Mouse (Mus musculus) adrenal gland, adult 10 weeks (tissue): ENCODE data around the gene Gm11939. TPM values are rescaled to one million over a fixed set of nuclear protein-coding genes. Genes with fewer than 3 reads are reported as not detected.

Experiments used
- polyA plus RNA-seq: library from polyadenylated mRNA; stranded (reverse); fragments of 350-450 nt; fragmentation: Illumina TruSeq; extraction: RNeasy Lipid Tissue Mini Kit (QIAGEN cat#74804); gene quantifications from one replicate; pipeline ENCODE4 v1.2.3, GENCODE M21; 2014; ENCODE audit warnings: low read depth, low replicate concordance

Gene Gm11939
- not detected for polyA plus RNA-seq

GRCm38 (mm10) chr11:99559366-99559765 is at the start of gene Gm11939:
Gene Gm11939, minus strand, starts transcription at chr11:99559466.

GRCm38 (mm10) chr11:99603208-99603607 is 43.9 kb upstream of the Gm11939 start, which contains the start of gene Gm11938:
Gene Gm11938, minus strand, starts transcription at chr11:99603308.

GRCm38 (mm10) chr11:99597742-99598141 is 38.5 kb upstream of the Gm11939 start, which contains the start of gene Krtap9-3:
Gene Krtap9-3, minus strand, starts transcription at chr11:99598105.

GRCm38 (mm10) chr11:99590981-99591380 is 31.7 kb upstream of the Gm11939 start, which contains the start of gene Krtap1-3:
Gene Krtap1-3, minus strand, starts transcription at chr11:99591339.

GRCm38 (mm10) chr11:99583245-99583704 is 24.0 kb upstream of the Gm11939 start, which contains the start of gene Krtap1-4:
Gene Krtap1-4, minus strand, starts transcription at chr11:99583654.

GRCm38 (mm10) chr11:99580636-99581035 is 21.4 kb upstream of the Gm11939 start, which contains the start of gene Krtap1-5:
Gene Krtap1-5, minus strand, starts transcription at chr11:99581016.

GRCm38 (mm10) chr11:99566530-99566929 is 7.3 kb upstream of the Gm11939 start, which contains the start of gene Krtap3-1:
Gene Krtap3-1, minus strand, starts transcription at chr11:99566630.

GRCm38 (mm10) chr11:99556753-99557152 is 2.5 kb downstream of the Gm11939 start, which contains the start of gene Krtap3-2:
Gene Krtap3-2, minus strand, starts transcription at chr11:99556853.

GRCm38 (mm10) chr11:99550765-99551164 is 8.5 kb downstream of the Gm11939 start, which contains the start of gene Krtap3-3:
Gene Krtap3-3, minus strand, starts transcription at chr11:99550865.

GRCm38 (mm10) chr11:99521288-99521860 is 37.9 kb downstream of the Gm11939 start, which contains the start of gene Krt39:
Gene Krt39, minus strand, starts transcription at chr11:99521338.

Other genes with a start within 250 kb of the Gm11939 start
- not detected for gene Krt25, start 236.5 kb downstream of the Gm11939 start, polyA plus RNA-seq
- not detected for gene Krt26, start 221.5 kb downstream of the Gm11939 start, polyA plus RNA-seq
- gene Krt27, start 208.4 kb downstream of the Gm11939 start, polyA plus RNA-seq = not detected
- gene Krt28, start 184.6 kb downstream of the Gm11939 start, polyA plus RNA-seq = not detected
- gene Krt10, start 170.1 kb downstream of the Gm11939 start, polyA plus RNA-seq = 14.8 TPM
- not detected for gene Krt12, start 137.2 kb downstream of the Gm11939 start, polyA plus RNA-seq
- not detected for gene Krt20, start 121.3 kb downstream of the Gm11939 start, polyA plus RNA-seq
- gene Krt23, start 66.3 kb downstream of the Gm11939 start, polyA plus RNA-seq = not detected
- not detected for gene Krt39, start 38.1 kb downstream of the Gm11939 start, polyA plus RNA-seq
- not detected for gene Krt40, start 16.3 kb downstream of the Gm11939 start, polyA plus RNA-seq
- gene Krtap3-3, start 8.6 kb downstream of the Gm11939 start, polyA plus RNA-seq = not detected
- gene Krtap3-2, start 2.6 kb downstream of the Gm11939 start, polyA plus RNA-seq = not detected
- gene Krtap3-1, start 7.2 kb upstream of the Gm11939 start, polyA plus RNA-seq = not detected
- not detected for gene Krtap1-5, start 21.6 kb upstream of the Gm11939 start, polyA plus RNA-seq
- not detected for gene Krtap1-4, start 24.2 kb upstream of the Gm11939 start, polyA plus RNA-seq
- not detected for gene Krtap1-3, start 31.9 kb upstream of the Gm11939 start, polyA plus RNA-seq
- gene Krtap9-3, start 38.6 kb upstream of the Gm11939 start, polyA plus RNA-seq = not detected
- gene Gm11938, start 43.8 kb upstream of the Gm11939 start, polyA plus RNA-seq = not detected
- gene Gm11937, start 50.7 kb upstream of the Gm11939 start, polyA plus RNA-seq = not detected
- gene Krtap2-4, start 55.4 kb upstream of the Gm11939 start, polyA plus RNA-seq = not detected
- not detected for gene Gm11562, start 61.0 kb upstream of the Gm11939 start, polyA plus RNA-seq
- not detected for gene Krtap4-1, start 68.8 kb upstream of the Gm11939 start, polyA plus RNA-seq
- gene Krtap4-2, start 75.6 kb upstream of the Gm11939 start, polyA plus RNA-seq = not detected
- not detected for gene Krtap4-7, start 84.6 kb upstream of the Gm11939 start, polyA plus RNA-seq
- not detected for gene Gm11555, start 90.8 kb upstream of the Gm11939 start, polyA plus RNA-seq
- not detected for gene Gm11563, start 99.5 kb upstream of the Gm11939 start, polyA plus RNA-seq
- gene Krtap4-6, start 106.5 kb upstream of the Gm11939 start, polyA plus RNA-seq = not detected
- not detected for gene Gm14190, start 131.3 kb upstream of the Gm11939 start, polyA plus RNA-seq
- not detected for gene Gm14180, start 174.8 kb upstream of the Gm11939 start, polyA plus RNA-seq
- gene Gm11595, start 213.4 kb upstream of the Gm11939 start, polyA plus RNA-seq = not detected
- gene Krtap4-8, start 221.2 kb upstream of the Gm11939 start, polyA plus RNA-seq = not detected
- not detected for gene Krtap4-9, start 225.7 kb upstream of the Gm11939 start, polyA plus RNA-seq
- not detected for gene Gm11596, start 234.0 kb upstream of the Gm11939 start, polyA plus RNA-seq
- not detected for gene Gm11569, start 239.5 kb upstream of the Gm11939 start, polyA plus RNA-seq
- not detected for gene Gm11554, start 245.0 kb upstream of the Gm11939 start, polyA plus RNA-seq